8 mouse cellular contexts compared by ENCODE assay signal in the genomic region with DNA sequence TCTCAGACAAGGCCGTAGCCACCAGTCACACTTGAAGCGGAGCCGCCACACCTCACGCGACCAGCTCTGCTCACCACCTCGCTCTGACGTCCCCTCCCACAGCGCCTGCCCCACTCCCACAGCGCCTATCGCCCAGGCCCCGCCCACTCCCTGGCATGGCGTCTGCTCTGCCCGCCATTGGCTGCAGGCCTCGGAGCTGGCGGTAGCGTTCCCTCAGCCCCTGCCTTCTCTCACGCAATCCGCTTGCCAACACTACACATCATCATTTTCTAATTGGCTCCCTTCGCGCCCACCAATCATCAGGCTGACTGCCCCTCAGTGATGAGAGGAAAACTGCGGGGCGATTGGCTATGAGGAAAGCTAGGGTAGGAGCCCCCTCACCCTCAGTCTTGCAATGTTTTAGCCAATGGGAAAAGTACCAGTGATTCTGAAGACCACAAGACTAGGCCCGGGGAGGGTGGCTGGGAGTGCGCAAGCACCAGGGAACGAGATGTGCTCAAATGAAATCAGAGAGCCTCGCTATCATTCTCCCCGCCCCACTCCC. TPM values are rescaled to one million over a fixed set of nuclear protein-coding genes. Genes with fewer than 3 reads are reported as not detected.
A peak's percentile ranks its signal among the peaks of the same experiment; 100 is the strongest.
DNase-seq lines count a peak whose midpoint lies in the region; ATAC-seq and TF ChIP-seq lines count a peak whose summit lies in the region.

Tspyl2 (minus strand) TSS at position 68 of the 544 bp plus-strand sequence.

- H3K4me2 ChIP-seq in forebrain, embryonic 16.5 days (ENCODE audit: low read length) = peak within 1 kb of the TSS; percentile 64
- peak within 1 kb of the TSS; percentile 57 for H3K4me2 ChIP-seq in lung, embryonic 14.5 days

- 7% methylated on average over 24 of the region's 27 CpGs for WGBS in forebrain, embryonic 16.5 days
- 6% methylated on average over 26 of the region's 27 CpGs for WGBS in lung, embryonic 14.5 days
- WGBS in olfactory bulb, adult 2 months = 15% methylated on average over 19 of the region's 27 CpGs
- 0% methylated on average over 26 of the region's 27 CpGs for WGBS in thymus, adult 2 months

- H3K9ac ChIP-seq in ES-E14 (ENCODE audit: insufficient read depth, low read depth, low read length, poor library complexity, severe bottlenecking) = peak within 1 kb of the TSS; percentile 91
- H3K9ac ChIP-seq in forebrain, embryonic 16.5 days (replicated peaks; ENCODE audit: low read depth, low read length) = peak within 1 kb of the TSS; percentile 74
- H3K9ac ChIP-seq in lung, embryonic 14.5 days = peak within 1 kb of the TSS; percentile 79

- no peaks in the 10 kb centered on the region for H3K9me3 ChIP-seq in ES-E14 (ENCODE audit: control insufficient read depth, insufficient read depth, low read depth, low read length)
- H3K9me3 ChIP-seq in forebrain, embryonic 16.5 days (ENCODE audit: control insufficient read depth, low read length) = no peaks in the 10 kb centered on the region
- H3K9me3 ChIP-seq in lung, embryonic 14.5 days (ENCODE audit: low read depth, low read length) = no peaks in the 10 kb centered on the region

- in situ Hi-C loops in ES-E14 (cut with MboI; ENCODE audit: low sequenced_read_pairs in 2 of 2, unreplicated experiment in 2 of 2) = no loop called here

- H3K4me1 ChIP-seq in ES-E14 (ENCODE audit: control insufficient read depth in 2 of 2, insufficient read depth in 2 of 2, low read length in 2 of 2, poor library complexity in 1 of 2) = 0 out of 4 replicates have a peak, but pooled peaks cover 0 to 3% of the 10 kb centered on the region in 2 experiments
- H3K4me1 ChIP-seq in forebrain, embryonic 16.5 days (replicated peaks; ENCODE audit: control insufficient read depth, insufficient read depth, low read length) = peaks cover 14% of the 10 kb centered on the region
- no peaks in the 10 kb centered on the region for H3K4me1 ChIP-seq in lung, embryonic 14.5 days (ENCODE audit: insufficient read depth)
- H3K4me1 ChIP-seq in olfactory bulb, adult 2 months (ENCODE audit: control insufficient read depth, insufficient read depth, low read length) = peaks cover 5% of the 10 kb centered on the region
- H3K4me1 ChIP-seq in thymus, adult 2 months (replicated peaks; ENCODE audit: control insufficient read depth, insufficient read depth, low read length) = peaks cover 7% of the 10 kb centered on the region; the same call in 1 of the 2 replicates

- peak within 1 kb of the TSS; percentile 82 to 88 for H3K4me3 ChIP-seq in ES-E14 (ENCODE audit: insufficient read depth in 1 of 2, low read depth in 1 of 2, low read length in 2 of 2, poor library complexity in 1 of 2, severe bottlenecking in 1 of 2)
- peak within 1 kb of the TSS; percentile 63 for H3K4me3 ChIP-seq in forebrain, embryonic 16.5 days (replicated peaks; ENCODE audit: low read length)
- H3K4me3 ChIP-seq in layer of hippocampus, adult 2 months = peak within 1 kb of the TSS; percentile 64
- H3K4me3 ChIP-seq in lung, embryonic 14.5 days (ENCODE audit: low read depth, low read length) = peak within 1 kb of the TSS; percentile 62
- peak within 1 kb of the TSS; percentile 74 for H3K4me3 ChIP-seq in olfactory bulb, adult 2 months (ENCODE audit: insufficient read depth, low read depth, low read length)
- peak within 1 kb of the TSS; percentile 57 for H3K4me3 ChIP-seq in thymus, adult 2 months (ENCODE audit: control insufficient read depth, insufficient read depth, low read length)

- H3K27me3 ChIP-seq in forebrain, embryonic 16.5 days (replicated peaks; ENCODE audit: control insufficient read depth, insufficient read depth, low read length) = peaks cover 16% of the 10 kb centered on the region; the same call in 1 of the 2 replicates
- H3K27me3 ChIP-seq in lung, embryonic 14.5 days (ENCODE audit: insufficient read depth, low read length) = peaks cover 15% of the 10 kb centered on the region; the same call in 1 of the 2 replicates
- no peaks in the 10 kb centered on the region for H3K27me3 ChIP-seq in thymus, adult 2 months (ENCODE audit: control insufficient read depth, insufficient read depth, low read length)

- ATAC-seq in forebrain, embryonic 16.5 days = peak; percentile 97
- ATAC-seq in lung, embryonic 14.5 days (ENCODE audit: insufficient read depth) = peak; percentile 98

- peak; percentile 79 for DNase-seq in ES-E14 (ENCODE audit: low read depth, low spot score)
- DNase-seq in cerebellum, adult 11-12 months = peak; percentile 98
- DNase-seq in heart, postnatal 36 days = peak; percentile 88 to 89
- DNase-seq in layer of hippocampus, adult 2 months (ENCODE audit: low spot score in 2 of 2) = peak; percentile 93 to 96
- DNase-seq in lung, embryonic 14.5 days = peak; percentile 95
- DNase-seq in thymus, adult 2 months = peak; percentile 87

- intact Hi-C loops in heart, postnatal 36 days (cut with DNase I) = loop anchor here (5.0 to 10.0 kb wide), 3 partner anchors 110 to 408 kb away; partner anchors contain the start of gene Kdm5c

- TF ChIP-seq POLR2A in olfactory bulb, adult 2 months (IDR thresholded peaks at IDR 0.05; ENCODE audit: insufficient read depth, low read depth, low read length) = peak; percentile 58; the same call in 1 of the 2 replicates
- TF ChIP-seq POLR2A in thymus, adult 2 months (IDR thresholded peaks at IDR 0.05; ENCODE audit: control insufficient read depth, extremely low read depth, insufficient read depth, low read length, poor library complexity) = peak; percentile 42; the same call in 1 of the 2 replicates

- H3K27ac ChIP-seq in ES-E14 (ENCODE audit: insufficient read depth, low read depth, low read length, poor library complexity, severe bottlenecking) = peak within 1 kb of the TSS; percentile 47
- peak within 1 kb of the TSS; percentile 82 for H3K27ac ChIP-seq in forebrain, embryonic 16.5 days (ENCODE audit: low read length)
- peak within 1 kb of the TSS; percentile 95 for H3K27ac ChIP-seq in layer of hippocampus, adult 2 months
- H3K27ac ChIP-seq in lung, embryonic 14.5 days (ENCODE audit: low read depth) = peak within 1 kb of the TSS; percentile 86
- peak within 1 kb of the TSS; percentile 89 for H3K27ac ChIP-seq in olfactory bulb, adult 2 months (ENCODE audit: insufficient read depth, low read depth, low read length)
- H3K27ac ChIP-seq in thymus, adult 2 months (ENCODE audit: control insufficient read depth, insufficient read depth, low read length) = peak within 1 kb of the TSS; percentile 74; the same call in 1 of the 2 replicates

- H3K36me3 ChIP-seq in ES-E14 (ENCODE audit: control insufficient read depth, insufficient read depth, low read length, poor library complexity, severe bottlenecking) = peaks cover 3% of the 10 kb centered on the region
- 0 out of 2 replicates have a peak, but pooled peaks cover 2% of the 10 kb centered on the region for H3K36me3 ChIP-seq in forebrain, embryonic 16.5 days (ENCODE audit: control insufficient read depth, insufficient read depth)
- H3K36me3 ChIP-seq in lung, embryonic 14.5 days (ENCODE audit: insufficient read depth) = peaks cover 19% of the 10 kb centered on the region; the same call in 1 of the 2 replicates
- H3K36me3 ChIP-seq in thymus, adult 2 months (ENCODE audit: control insufficient read depth, insufficient read depth, low read length) = no peaks in the 10 kb centered on the region

- no peak for TF ChIP-seq CTCF in layer of hippocampus, adult 2 months (conservative IDR thresholded peaks at IDR 0.05)
- no peak for TF ChIP-seq CTCF in lung, embryonic 14.5 days (IDR thresholded peaks at IDR 0.05; ENCODE audit: low read depth)
- no peak for TF ChIP-seq CTCF in olfactory bulb, adult 2 months (IDR thresholded peaks at IDR 0.05; ENCODE audit: insufficient read depth, low read depth, low read length)
- no peak for TF ChIP-seq CTCF in thymus, adult 2 months (IDR thresholded peaks at IDR 0.05; ENCODE audit: borderline replicate concordance, control insufficient read depth, extremely low read depth, insufficient read depth, low read length, poor library complexity)

TF ChIP-seq in ES-E14, 5 proteins besides CTCF, POLR2A, EP300 and RAD21:
- TF ChIP-seq CHD2 (IDR thresholded peaks at IDR 0.05; ENCODE audit: low read depth, low read length) (peak; percentile 74), MAFK (IDR thresholded peaks at IDR 0.05; ENCODE audit: insufficient read depth, low read depth, low read length) (no peak), HCFC1 (IDR thresholded peaks at IDR 0.05; ENCODE audit: borderline replicate concordance, insufficient read depth, low read length) (peak; percentile 59; the same call in 1 of the 2 replicates), ZNF384 (IDR thresholded peaks at IDR 0.05; ENCODE audit: low read depth, low read length) (no peak), ZC3H11A (IDR thresholded peaks at IDR 0.05; ENCODE audit: borderline replicate concordance, low read depth, low read length) (no peak)

RNA-seq across cellular contexts. Expression of gene Tspyl2, which starts in this region (rescaled TPM):
- total RNA-seq in ES-E14 (2012; rRNA removed) = 28.7 and 35.9 TPM in 2 replicates
- polyA plus RNA-seq in forebrain, embryonic 16.5 days (2015; fragmentation: Nextera tagmentation; extraction: Ambion mirVana) = 49.2 and 60.6 TPM in 2 replicates
- 10 to 100 TPM; 12.0 to 16.7 TPM for total RNA-seq in heart, postnatal 36 days (2021)
- 100 to 1,000 TPM; 115 to 123 TPM for total RNA-seq in layer of hippocampus, adult 2 months (2021)
- 23.1 and 26.0 TPM in 2 replicates for polyA plus RNA-seq in lung, embryonic 14.5 days (2014; fragmentation: Nextera tagmentation; extraction: Ambion mirVana)
- not detected in 2 replicates for polyA plus RNA-seq in olfactory bulb, adult 2 months (2012; ENCODE audit: insufficient read depth, insufficient read length, low replicate concordance, missing spikeins)
- 27.1 and 34.6 TPM in 2 replicates for polyA plus RNA-seq in thymus, adult 2 months (2012; rRNA removed)

Comparison
In these comparisons a context has a peak if more than half of its experiments do, and no peak if none do; other contexts are left out.
1. Peak in every context shown above with its lines: DNase-seq, ATAC-seq, H3K4me3 ChIP-seq and H3K27ac ChIP-seq.
2. RNA of gene Tspyl2 (polyA plus RNA-seq): 49.2 to 60.6 TPM in forebrain, embryonic 16.5 days, 27.1 to 34.6 TPM in thymus, adult 2 months and 23.1 to 26.0 TPM in lung, embryonic 14.5 days; not detected in olfactory bulb, adult 2 months; every median in the first group is over 10 times any median in the second.